Mouse (Mus musculus) left cerebral cortex, adult 2 months (tissue): ENCODE measurements around the gene Zfp787. TPM values are rescaled to one million over a fixed set of nuclear protein-coding genes. Genes with fewer than 3 reads are reported as not detected.
"Not testable (repeated sequence)": the region's sequence is repeated elsewhere in the genome, so short reads cannot be mapped to it uniquely, and the experiment has no call there.

ENCODE experiments used
- DNase-seq, 2 experiments: peaks; one replicate each; pipeline ENCODE4 v3.0.0; 2021 to 2022; ENCODE audit warnings: low spot score in 2 of 2, mixed read lengths in 1 of 2; ENCODE audit errors: extremely low spot score in 1 of 2
- H3K27ac ChIP-seq: fragments of 200-600 bp; 2 replicates; pipeline ENCODE4 v1.8.1; 2022
- H3K4me3 ChIP-seq: fragments of 200-600 bp; 2 replicates; pipeline ENCODE4 v1.8.1; 2022
- CTCF ChIP-seq: fragments of 200-600 bp; IDR thresholded peaks from 2 replicates; pipeline ENCODE4 v1.8.1; 2022; ENCODE audit warnings: antibody characterized with exemption, mild to moderate bottlenecking, moderate library complexity
- intact Hi-C: fragments of 180-260 bp; cut with DNase I; formaldehyde crosslinking; loops from one replicate; pipeline ENCODE4 v1.15.1; 2025
- total RNA-seq, 2 experiments: library from RNA; stranded (reverse); gene quantifications; 2 replicates each; pipeline ENCODE4 v1.2.3; 2021

Gene Zfp787
- total RNA-seq, 2 experiments from 2014 or later = 27.8 to 30.2 TPM

GRCm38 (mm10) chr7:6145423-6146188, 10.2 kb downstream of the Zfp787 start:
- Histone ChIP-seq H3K27ac (peak overlapping the region; percentile 40), H3K4me3 (no peak overlapping the region)
- no peak for TF ChIP-seq CTCF
- no peak for DNase-seq
- intact Hi-C loops = no loop called here

- H3K4me3 ChIP-seq = no peak overlapping the region
- no peak for TF ChIP-seq CTCF
- intact Hi-C loops = no loop called here
- H3K27ac ChIP-seq = peak overlapping the region; percentile 32; the same call in 1 of the 2 replicates
- no peak for DNase-seq
Observed at GRCm38 (mm10) chr7:6143991-6144531, 11.7 kb downstream of the Zfp787 start.

GRCm38 (mm10) chr7:6139295-6139694, 16.5 kb downstream of the Zfp787 start:
- intact Hi-C loops = no loop called here
- no peak for DNase-seq
- no peak overlapping the region for H3K27ac ChIP-seq
- H3K4me3 ChIP-seq = no peak overlapping the region
- TF ChIP-seq CTCF = no peak

GRCm38 (mm10) chr7:6136497-6136896, 19.3 kb downstream of the Zfp787 start:
- peak; percentile 1; the same call in 1 of the 2 replicates for TF ChIP-seq CTCF
- no peak for DNase-seq
- no peak overlapping the region for H3K4me3 ChIP-seq
- intact Hi-C loops = no loop called here
- H3K27ac ChIP-seq = no peak overlapping the region

GRCm38 (mm10) chr7:6132646-6133045, 23.2 kb downstream of the Zfp787 start:
- H3K27ac ChIP-seq = no peak overlapping the region
- intact Hi-C loops = no loop called here
- no peak overlapping the region for H3K4me3 ChIP-seq
- DNase-seq = no peak
- TF ChIP-seq CTCF = no peak

- Histone ChIP-seq H3K4me3 (no peak overlapping the region), H3K27ac (no peak overlapping the region)
- no peak for DNase-seq
- intact Hi-C loops = no loop called here
- no peak for TF ChIP-seq CTCF
Observed at GRCm38 (mm10) chr7:6130346-6130745, 25.5 kb downstream of the Zfp787 start.

GRCm38 (mm10) chr7:6126690-6127448, 28.9 kb downstream of the Zfp787 start:
- peak; percentile 91 for TF ChIP-seq CTCF
- no peak overlapping the region for H3K4me3 ChIP-seq
- intact Hi-C loops = loop anchor here (1.0 to 10.0 kb wide), 3 partner anchors 45 to 158 kb away; partner anchors contain the start of genes Zfp444 and Zfp667
- DNase-seq = peak; percentile 81 to 85
- H3K27ac ChIP-seq = no peak overlapping the region

GRCm38 (mm10) chr7:6121128-6121527, 34.7 kb downstream of the Zfp787 start:
- intact Hi-C loops = loop anchor here (10.0 kb wide), 1 partner anchor 164 kb away; the partner anchor contains the start of gene Zfp667
- not testable (repeated sequence) for H3K4me3 ChIP-seq, H3K27ac ChIP-seq, DNase-seq

GRCm38 (mm10) chr7:6120104-6120503, 35.7 kb downstream of the Zfp787 start:
- intact Hi-C loops = loop anchor here (10.0 kb wide), 1 partner anchor 165 kb away; the partner anchor contains the start of gene Zfp667
- DNase-seq, H3K4me3 ChIP-seq, H3K27ac ChIP-seq: not testable (repeated sequence)

GRCm38 (mm10) chr7:6119501-6119900, 36.3 kb downstream of the Zfp787 start:
- intact Hi-C loops = no loop called here
- TF ChIP-seq CTCF = no peak
- H3K4me3 ChIP-seq = no peak overlapping the region
- H3K27ac ChIP-seq = no peak overlapping the region
- DNase-seq = no peak

Other genes starting within 250 kb of the Zfp787 start
- gene Vmn1r65, start 145.0 kb downstream of the Zfp787 start, total RNA-seq = not detected
- gene Nlrp4c, start 110.8 kb downstream of the Zfp787 start, total RNA-seq = not detected
- 10 to 100 TPM; 62.0 to 66.7 TPM for gene Zfp444, start 16.2 kb upstream of the Zfp787 start, total RNA-seq
- not detected for gene Galp, start 41.1 kb upstream of the Zfp787 start, total RNA-seq
- gene Zscan5b, start 66.3 kb upstream of the Zfp787 start, total RNA-seq = not detected
- not detected for gene Epp13, start 96.7 kb upstream of the Zfp787 start, total RNA-seq
- gene Zfp667, start 130.6 kb upstream of the Zfp787 start, total RNA-seq = 10 to 100 TPM; 12.8 to 14.1 TPM
- gene Zfp583, start 175.3 kb upstream of the Zfp787 start, total RNA-seq = 10 to 100 TPM; 11.6 to 13.8 TPM
- gene Gm3854, start 187.8 kb upstream of the Zfp787 start, total RNA-seq = 1 to 10 TPM; 6.0 to 6.8 TPM
- gene Zfp78, start 207.3 kb upstream of the Zfp787 start, total RNA-seq = 1 to 10 TPM; 4.5 to 4.7 TPM
- gene Zfp28, start 227.3 kb upstream of the Zfp787 start, total RNA-seq = 1 to 10 TPM; 5.2 to 7.4 TPM
- gene Smim17, start 242.7 kb upstream of the Zfp787 start, total RNA-seq = 10 to 100 TPM; 15.4 to 17.0 TPM